Mouse (Mus musculus) G1E (cell line): ENCODE results near the gene Mtmr12.

Source experiments
- CTCF ChIP-seq: IDR thresholded peaks from 2 replicates; pipeline ENCODE4 v1.5.1; 2012; ENCODE audit warnings: low read depth, low read length, inconsistent platforms, mixed read lengths
- GATA1 ChIP-seq: IDR thresholded peaks from 2 replicates; pipeline ENCODE4 v1.6.1; 2012; ENCODE audit warnings: borderline replicate concordance, low read length, inconsistent platforms, mixed read lengths
- GATA2 ChIP-seq: IDR thresholded peaks from 2 replicates; pipeline ENCODE4 v1.6.1; 2012; ENCODE audit warnings: low read depth, low read length, inconsistent platforms, borderline replicate concordance
- POLR2AphosphoS5 ChIP-seq: IDR thresholded peaks from 2 replicates; pipeline ENCODE4 v1.6.1; 2012; ENCODE audit warnings: low read depth, low read length, inconsistent platforms; ENCODE audit not compliant: insufficient replicate concordance
- TAL1 ChIP-seq: conservative IDR thresholded peaks from 2 replicates; pipeline ENCODE4 v1.6.1; 2012; ENCODE audit warnings: low read depth, low read length, inconsistent platforms, mixed read lengths

GRCm38 (mm10) chr15:12257730-12258494 lies 53.1 kb downstream of the Mtmr12 start:
- TF ChIP-seq CTCF, result no peak
- no peak for TF ChIP-seq GATA1
- TF ChIP-seq POLR2AphosphoS5, result no peak
- no peak for TF ChIP-seq GATA2
- no peak for TF ChIP-seq TAL1
